Mouse (Mus musculus) inflammation-experienced regulatory T-cells, adult 6 months (primary cell): ENCODE measurements at regions not wholly inside any gene's neighbourhood (a gene's known extent, or its start where the extent isn't known, plus 50 kb on each side); places are given as distances from the start of the nearest gene placed in this dataset.

Source experiments
- ATAC-seq: one replicate; pipeline ENCODE4 v1.8.0; 2017

- ATAC-seq, result no peak
These were observed 497.4 kb upstream of the Pkn2 start for GRCm38 (mm10) chr3:143379193-143379592.

DNA sequence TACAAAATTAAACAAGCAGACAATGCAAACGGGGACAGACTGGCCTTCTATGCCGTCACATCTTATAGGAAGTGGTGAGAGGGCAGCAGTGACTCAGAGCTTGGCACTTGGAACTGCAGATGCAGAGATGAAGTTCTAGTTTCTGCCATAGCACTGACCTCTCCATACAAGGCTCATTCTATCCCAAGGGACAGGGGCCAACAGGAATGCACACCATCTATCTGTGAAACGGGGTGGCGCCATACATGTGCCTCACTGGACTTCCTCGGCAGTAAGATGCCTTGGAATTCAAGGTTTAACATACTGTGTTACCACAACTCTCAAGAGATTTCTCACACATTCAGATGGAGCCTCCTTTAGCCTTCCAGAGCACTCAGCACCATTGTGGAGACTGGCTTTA is 495.6 kb upstream of the Pkn2 start:
- ATAC-seq, result no peak

- ATAC-seq, result no peak
These were observed 493.8 kb upstream of the Pkn2 start for GRCm38 (mm10) chr3:143375527-143376061.

DNA sequence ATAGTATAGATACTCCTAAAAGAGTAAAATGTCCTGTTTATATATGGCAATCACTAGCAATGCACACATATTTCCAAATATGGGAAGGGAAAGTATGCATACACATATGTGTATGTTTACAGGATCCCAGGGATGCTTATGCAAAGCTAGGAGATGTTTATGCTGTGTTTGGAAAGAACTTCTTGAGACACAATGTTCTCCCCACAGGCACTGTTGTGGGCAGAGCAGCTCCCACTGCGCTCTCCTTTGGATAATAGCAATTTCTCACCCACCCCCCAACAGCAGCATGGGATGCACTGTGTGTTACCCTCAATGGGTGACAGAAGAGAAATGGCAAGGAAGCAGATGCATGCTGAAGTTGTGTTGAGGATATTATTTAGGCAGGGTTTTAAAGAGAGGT is 491.7 kb upstream of the Pkn2 start:
- ATAC-seq, result no peak

GRCm38 (mm10) chr3:143369002-143369401 is 487.2 kb upstream of the Pkn2 start:
- ATAC-seq, result no peak

- ATAC-seq, result no peak
These were observed 458.2 kb upstream of the Pkn2 start for GRCm38 (mm10) chr3:143340032-143340431.

DNA sequence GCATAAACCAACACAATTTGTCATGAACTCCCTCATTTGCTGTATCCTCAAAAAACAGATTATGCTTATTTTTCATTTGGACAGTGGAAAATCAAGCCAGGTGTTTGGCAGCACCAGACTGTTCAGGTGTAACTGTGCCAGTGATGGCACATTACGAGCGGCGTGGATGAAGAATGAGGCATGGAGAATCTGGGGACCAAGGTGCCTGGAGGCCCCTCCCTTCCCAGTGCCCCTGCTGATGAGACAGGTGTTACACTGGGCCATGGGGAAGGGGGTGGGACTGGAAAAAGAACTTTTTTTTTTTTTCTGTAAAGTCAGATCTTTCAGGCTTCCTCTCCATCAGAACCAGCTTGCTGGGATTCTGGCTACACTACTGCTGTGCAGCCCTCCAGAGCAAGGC is 451.5 kb upstream of the Pkn2 start:
- no peak for ATAC-seq

DNA sequence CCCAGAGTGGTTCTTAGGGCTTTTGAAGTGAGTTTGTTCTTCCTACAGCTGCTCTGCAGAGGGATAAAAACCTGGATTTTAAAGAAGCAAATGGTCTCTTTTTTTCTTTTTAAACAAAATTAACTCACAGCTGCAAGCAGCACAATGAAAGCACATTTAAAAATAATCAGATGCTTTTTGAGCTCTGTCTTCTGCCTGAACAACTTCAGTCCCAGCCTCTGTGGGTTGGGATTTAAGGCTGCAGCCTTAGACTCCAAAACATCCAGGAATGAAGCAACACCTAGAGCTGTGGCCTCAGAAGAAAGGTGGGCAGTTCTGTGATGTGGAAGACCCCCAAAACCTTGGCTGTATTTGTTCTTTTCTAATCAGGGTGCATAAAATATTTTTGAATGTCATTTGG is 446.7 kb upstream of the Pkn2 start:
- ATAC-seq, result no peak

DNA sequence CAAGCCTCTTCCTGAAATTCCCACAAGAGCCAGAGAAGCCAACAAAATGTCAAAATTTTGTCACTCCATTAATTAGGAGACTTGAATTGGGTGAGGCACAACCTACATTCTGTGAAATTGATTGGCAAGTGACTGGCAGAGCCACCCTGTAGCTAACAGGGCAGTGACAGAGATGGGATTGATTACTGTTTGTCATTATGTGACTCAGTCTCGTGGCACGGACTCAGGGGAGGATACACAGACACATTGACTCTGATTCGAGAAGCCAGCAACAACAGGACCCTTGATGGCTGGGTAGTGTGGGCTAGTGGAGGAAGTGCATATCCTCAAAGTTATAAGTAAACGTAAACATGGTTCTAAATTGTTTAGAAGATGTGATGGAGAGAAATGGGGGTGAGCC is 445.8 kb upstream of the Pkn2 start:
- no peak for ATAC-seq

- ATAC-seq, result no peak
These were observed 434.7 kb upstream of the Pkn2 start for GRCm38 (mm10) chr3:143316457-143316856.

DNA sequence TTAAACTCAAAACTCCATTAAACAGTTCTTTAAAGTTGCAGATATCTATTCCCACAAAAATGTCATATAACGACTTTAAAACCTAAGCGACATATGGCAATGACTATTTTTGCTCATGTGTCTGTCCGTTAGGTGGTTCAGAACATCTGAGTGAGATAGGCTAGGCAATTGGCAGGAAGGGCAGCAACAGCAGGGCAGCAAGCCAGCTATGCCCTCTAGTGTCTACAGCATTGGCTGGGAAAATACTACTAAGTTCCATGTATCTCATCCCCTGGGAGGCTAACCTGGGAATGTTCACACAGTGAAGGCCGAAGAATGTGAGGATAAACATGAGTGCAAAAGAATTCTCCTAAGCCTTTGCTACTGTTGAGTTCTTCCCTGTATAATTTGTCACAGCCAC is 410.0 kb upstream of the Pkn2 start:
- no peak for ATAC-seq

- no peak for ATAC-seq
These were observed 382.3 kb upstream of the Pkn2 start for GRCm38 (mm10) chr3:143264132-143264531.

DNA sequence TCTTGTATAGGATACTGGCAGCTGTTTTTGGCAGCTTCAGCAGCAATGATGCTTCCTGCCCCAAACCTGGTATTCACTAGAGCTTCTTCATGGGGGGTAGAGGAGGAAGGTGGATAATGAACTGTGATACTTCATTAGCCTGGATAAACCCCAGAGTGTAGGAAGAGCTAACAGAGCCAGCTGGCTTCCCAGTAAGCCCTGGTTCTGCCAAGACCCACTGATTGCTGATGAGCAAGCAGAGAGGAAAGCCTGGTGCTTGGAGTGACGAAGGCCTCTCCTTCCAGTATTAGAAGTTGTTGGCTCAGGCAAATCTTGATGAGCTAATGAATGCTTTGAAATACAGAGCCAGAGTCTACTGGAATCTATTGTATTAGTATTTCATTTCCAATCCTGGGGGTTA is 370.8 kb upstream of the Pkn2 start:
- no peak for ATAC-seq

GRCm38 (mm10) chr3:143252008-143252407 is 370.2 kb upstream of the Pkn2 start:
- ATAC-seq, result no peak

DNA sequence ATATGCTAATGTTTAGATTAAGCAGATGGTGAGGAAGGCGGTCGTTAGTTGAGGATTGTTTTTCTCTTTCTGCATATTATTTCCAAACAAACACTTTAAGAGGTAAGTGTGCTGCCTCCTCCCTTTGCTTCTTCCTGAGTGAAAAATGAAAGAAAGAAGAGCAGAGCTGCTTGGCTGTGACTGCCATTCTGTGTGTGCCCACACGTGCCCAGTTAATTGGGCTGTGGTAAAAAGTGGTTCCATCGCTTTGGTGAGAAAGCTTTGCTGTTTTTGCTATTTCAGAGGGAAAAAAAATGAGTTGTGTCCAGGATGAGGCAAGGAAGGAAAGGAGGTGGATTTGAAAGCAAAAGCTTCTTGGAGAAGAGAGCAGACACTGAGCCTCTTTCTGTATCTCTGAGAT is 360.9 kb upstream of the Pkn2 start:
- ATAC-seq, result no peak

DNA sequence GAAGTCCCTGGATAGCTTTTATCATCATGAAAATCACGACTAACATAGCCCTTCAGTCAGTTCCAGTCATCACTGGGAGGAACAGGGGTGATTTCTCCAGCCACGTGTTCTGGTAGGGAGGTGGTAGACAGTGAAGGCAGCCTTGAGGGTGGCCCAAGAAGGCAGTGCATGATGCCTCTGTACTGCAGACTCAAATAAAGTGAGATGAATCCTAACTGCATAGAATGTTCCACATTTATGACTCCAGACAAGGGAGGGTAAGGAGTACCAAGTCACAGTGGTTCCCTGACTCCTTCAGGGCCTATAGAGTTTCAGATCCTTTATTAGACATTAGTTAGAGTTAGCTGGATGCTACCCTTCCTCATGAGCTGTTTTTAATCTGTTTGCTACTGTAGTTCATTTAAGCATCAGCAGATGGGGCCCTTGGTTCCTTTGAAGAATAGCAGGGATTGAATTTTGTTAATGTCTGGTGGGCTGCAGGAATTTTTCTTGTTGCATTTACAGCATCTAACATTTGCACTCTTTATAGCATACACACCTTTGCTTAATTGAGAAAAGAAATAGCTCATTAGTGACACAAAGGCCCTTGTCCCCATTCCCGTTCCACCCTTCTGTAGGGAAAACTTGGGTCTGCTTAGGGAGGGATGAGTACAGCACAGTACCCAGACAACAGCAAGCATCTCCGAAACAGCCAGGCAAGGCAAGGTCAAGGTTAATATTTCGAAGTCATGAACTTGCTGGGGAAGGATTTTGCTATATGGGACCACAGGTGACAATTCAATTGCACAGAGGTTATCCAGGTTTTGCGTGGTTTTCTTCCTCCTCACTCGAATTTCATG is 359.0 kb upstream of the Pkn2 start:
- no peak for ATAC-seq

GRCm38 (mm10) chr3:143238546-143238945 is 356.7 kb upstream of the Pkn2 start:
- no peak for ATAC-seq

DNA sequence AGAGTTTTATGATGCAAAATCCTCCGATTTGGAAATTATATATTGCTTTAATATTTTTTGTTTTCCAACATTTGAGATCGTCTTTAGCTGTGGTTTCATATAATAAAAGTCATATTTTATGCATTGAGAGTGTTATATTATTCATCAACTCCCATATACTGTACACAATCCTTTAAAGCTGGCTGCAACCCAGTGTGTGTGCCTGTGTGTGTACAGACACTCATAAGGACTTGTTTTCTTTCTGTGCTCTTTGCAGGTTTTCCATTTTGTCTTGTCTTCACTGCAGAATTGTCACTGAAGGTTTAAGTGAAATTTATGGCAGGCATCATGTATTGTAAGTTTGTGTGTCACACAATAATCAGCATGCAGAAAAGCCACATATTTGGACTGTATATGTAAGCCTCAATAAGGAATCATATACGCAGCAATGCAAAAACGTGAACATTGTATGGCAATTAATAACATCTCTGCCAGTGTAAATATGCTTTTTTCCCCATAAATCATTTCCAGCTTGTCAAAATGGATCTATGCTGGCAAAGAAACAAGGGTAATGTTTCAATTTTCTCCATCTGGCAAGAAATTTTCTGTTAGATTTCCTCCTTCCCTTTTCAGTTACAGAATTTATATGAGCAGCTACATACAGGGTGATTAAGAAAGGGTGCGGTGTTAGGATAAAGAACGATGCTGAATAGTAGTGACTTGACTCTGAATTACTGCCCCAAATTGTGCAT is 342.4 kb upstream of the Pkn2 start:
- ATAC-seq, result no peak

- ATAC-seq, result no peak
These were observed 311.6 kb upstream of the Pkn2 start for GRCm38 (mm10) chr3:143193263-143193970.

GRCm38 (mm10) chr3:143188931-143189330 is 307.1 kb upstream of the Pkn2 start:
- no peak for ATAC-seq

GRCm38 (mm10) chr3:143173971-143174370 is 292.2 kb upstream of the Pkn2 start:
- ATAC-seq, result no peak

DNA sequence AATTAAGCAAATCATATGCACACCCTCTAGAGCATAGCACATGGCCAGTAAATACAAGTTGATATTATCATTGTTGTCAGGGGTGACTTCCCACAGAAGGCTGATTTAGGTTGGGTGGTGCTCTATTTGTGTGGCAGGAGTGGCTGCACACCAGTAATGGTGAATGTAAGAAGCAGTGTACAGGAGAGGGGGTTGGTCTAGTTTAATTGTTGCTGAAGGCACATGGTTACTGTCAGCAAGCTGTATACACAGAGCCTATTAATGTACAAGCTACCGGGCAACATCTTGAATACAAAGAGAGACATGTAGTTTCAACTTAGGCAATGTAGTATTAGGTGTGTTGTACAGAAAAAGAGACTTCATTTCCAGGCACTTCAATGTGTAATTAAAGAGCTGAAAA is 280.6 kb upstream of the Pkn2 start:
- ATAC-seq, result no peak

GRCm38 (mm10) chr3:143161993-143162392 is 280.2 kb upstream of the Pkn2 start:
- no peak for ATAC-seq
